Mouse (Mus musculus) lung, adult 2 months (tissue): ENCODE measurements around the gene Slf2.

Experiments used
- CTCF ChIP-seq: fragments of 200-500 bp; IDR thresholded peaks from 2 replicates; pipeline ENCODE4 v1.5.1; 2011; ENCODE audit warnings: mild to moderate bottlenecking, low read length, control low read depth; ENCODE audit not compliant: insufficient read depth
- POLR2A ChIP-seq: fragments of 200-500 bp; IDR thresholded peaks from 2 replicates; pipeline ENCODE4 v1.6.1; 2011; ENCODE audit warnings: low read depth, mild to moderate bottlenecking, control low read depth, low read length, borderline replicate concordance; ENCODE audit errors: extremely low read depth

DNA sequence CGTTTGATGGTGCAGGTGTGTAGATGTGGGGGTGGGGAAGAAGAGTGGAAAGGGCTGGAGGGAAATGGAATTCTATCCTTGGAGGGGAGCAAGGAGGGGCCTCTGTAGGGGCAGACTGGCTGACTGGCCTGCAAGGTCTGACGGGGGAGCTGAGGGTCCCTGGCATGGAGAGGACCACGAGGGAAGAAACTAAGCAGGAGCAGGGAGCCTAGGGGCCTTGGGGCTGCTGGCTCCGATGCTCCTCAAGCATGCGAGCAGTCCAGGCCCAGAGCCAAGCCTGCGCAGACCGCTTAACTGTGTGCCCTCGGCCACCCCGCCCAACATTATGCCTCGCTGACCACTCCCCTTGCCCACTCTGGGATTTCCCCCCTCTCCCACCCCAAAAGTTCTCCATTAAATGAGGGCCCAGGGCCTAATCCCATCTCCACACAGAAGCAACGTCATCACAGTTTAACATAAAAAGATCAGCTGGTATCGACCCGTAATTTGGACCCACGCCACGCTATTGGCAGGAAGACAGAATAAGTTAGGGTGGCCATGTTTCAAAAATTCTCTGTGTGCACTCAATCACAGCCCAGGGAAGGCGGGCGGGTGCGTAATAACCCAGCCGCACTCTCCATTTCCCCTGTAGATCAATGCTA lies 37.6 kb upstream of the Slf2 start:
- TF ChIP-seq POLR2A (no peak), CTCF (no peak)
